Mouse (Mus musculus) spleen, adult 2 months (tissue): ENCODE results near the gene Pde4c. TPM values are rescaled to one million over a fixed set of nuclear protein-coding genes. Genes with fewer than 3 reads are reported as not detected.
A peak's percentile ranks its signal among the peaks of the same experiment; 100 is the strongest.

Experiments used
- DNase-seq, 2 experiments: peaks; one replicate each; pipeline versions ENCODE4 v3.0.0 to v3.0.0-alpha.2; 2012 to 2021; ENCODE audit warnings: low spot score in 2 of 2, low read depth in 1 of 2
- H3K27ac ChIP-seq: fragments of 200-500 bp; 2 replicates; pipeline ENCODE4 v1.5.1; 2012; ENCODE audit warnings: low read length, inconsistent platforms; ENCODE audit not compliant: insufficient read depth
- H3K27me3 ChIP-seq: fragments of 200-500 bp; 2 replicates; pipeline ENCODE4 v1.6.1; 2012; ENCODE audit warnings: mild to moderate bottlenecking, moderate library complexity, low read length, inconsistent platforms; ENCODE audit not compliant: control insufficient read depth, insufficient read depth
- H3K36me3 ChIP-seq: fragments of 200-500 bp; 2 replicates; pipeline ENCODE4 v1.6.1; 2012; ENCODE audit warnings: mild to moderate bottlenecking, low read length, inconsistent platforms; ENCODE audit not compliant: control insufficient read depth, insufficient read depth
- H3K4me1 ChIP-seq: fragments of 200-500 bp; 2 replicates; pipeline ENCODE4 v1.6.1; 2011; ENCODE audit warnings: inconsistent platforms; ENCODE audit not compliant: control insufficient read depth, insufficient read depth, insufficient read length
- H3K4me3 ChIP-seq: fragments of 200-500 bp; 2 replicates; pipeline ENCODE4 v1.5.1; 2011; ENCODE audit warnings: mild to moderate bottlenecking, inconsistent platforms; ENCODE audit not compliant: insufficient read depth, insufficient read length; ENCODE audit errors: extremely low read depth
- CTCF ChIP-seq: fragments of 200-500 bp; IDR thresholded peaks from 2 replicates; pipeline ENCODE4 v1.5.1; 2011; ENCODE audit warnings: mild to moderate bottlenecking, inconsistent platforms; ENCODE audit not compliant: insufficient read depth, insufficient read length, insufficient replicate concordance; ENCODE audit errors: extremely low read depth
- POLR2A ChIP-seq: fragments of 200-500 bp; IDR thresholded peaks from 2 replicates; pipeline ENCODE4 v1.6.1; 2011; ENCODE audit warnings: low read depth, low read length, inconsistent platforms
- WGBS: fragments of 180-500 bp; shearing (Covaris S2); methylation state at CpG from one replicate; pipeline ENCODE4 v1.1.7; 2018; 5-methylcytosine and 5-hydroxymethylcytosine counted together
- polyA plus RNA-seq: library from polyadenylated mRNA; depleted of rRNA; stranded (reverse); fragments of >200 nt; gene quantifications from 2 replicates; pipeline ENCODE4 v1.2.3, GENCODE M21; 2012; rRNA removed

Pde4c gene
- polyA plus RNA-seq = 2.8 and 3.6 TPM in 2 replicates

DNA sequence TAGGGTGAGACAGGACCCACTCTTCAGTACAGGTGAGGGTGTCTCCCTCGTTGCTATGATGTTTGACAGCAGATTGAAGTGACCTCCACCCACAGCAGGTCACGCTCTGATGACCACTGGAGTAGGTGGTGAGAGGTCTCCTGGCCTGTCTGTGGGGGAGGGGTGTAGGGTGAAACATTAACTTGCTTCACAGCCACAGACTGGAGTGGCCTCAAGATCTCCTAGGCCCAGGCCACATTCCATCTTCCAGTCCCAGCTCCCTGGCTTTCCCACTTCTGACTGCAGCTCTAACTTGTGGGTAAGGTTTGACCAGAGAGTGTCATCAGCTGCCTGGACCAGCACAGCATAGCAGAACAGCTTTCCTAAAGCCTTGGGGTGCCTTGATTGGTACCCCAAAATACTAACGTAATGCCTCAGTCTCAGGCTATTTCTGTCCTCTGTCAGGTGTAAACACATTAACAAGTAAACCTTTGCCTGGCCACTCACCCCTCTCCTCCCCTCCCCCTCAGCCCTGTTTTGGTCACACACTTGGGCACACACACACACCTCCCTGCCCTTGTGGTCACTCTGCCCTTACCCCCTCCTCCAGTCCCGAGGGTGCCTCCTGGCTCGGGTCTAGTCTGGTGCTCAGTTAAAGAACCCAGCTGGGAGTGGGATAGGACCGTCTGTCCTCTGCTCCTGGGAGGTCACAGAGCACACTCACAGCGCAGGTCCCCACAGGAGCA is at the start of gene Pde4c:
Gene Pde4c, plus strand, starts transcription at position 235 of the 725 bp plus-strand sequence.
- WGBS = 71% methylated on average over 7 of the region's 7 CpGs

DNA sequence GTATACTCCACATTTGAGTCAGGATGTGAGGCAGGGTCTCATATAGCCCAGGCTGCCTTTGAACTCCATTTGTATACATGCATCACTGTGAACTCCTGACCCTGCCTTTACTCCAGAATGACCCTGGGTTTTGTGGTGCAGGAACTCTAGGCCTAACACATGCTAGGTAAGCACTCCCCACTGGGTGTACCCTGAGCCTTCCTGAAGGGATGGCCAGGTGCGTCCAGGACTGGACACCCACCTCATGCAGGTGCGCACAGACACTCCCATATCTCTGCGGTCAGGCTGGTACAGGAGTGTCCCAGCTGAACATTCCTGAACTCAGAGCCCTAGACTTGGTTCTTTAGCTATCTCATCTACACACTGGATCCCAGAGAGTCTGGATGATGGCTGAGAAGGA is 49.4 kb upstream of the Pde4c start:
- no peaks in the 10 kb centered on the region for H3K27me3 ChIP-seq
- TF ChIP-seq POLR2A (no peak), CTCF (no peak)
- peak overlapping the region; percentile 73; the same call in 1 of the 2 replicates for H3K4me3 ChIP-seq
- WGBS = 80% methylated on average over 3 of the region's 3 CpGs
- peak overlapping the region; percentile 99 for H3K27ac ChIP-seq
- peaks cover 12% of the 10 kb centered on the region for H3K36me3 ChIP-seq
- DNase-seq = no peak
- H3K4me1 ChIP-seq = peaks cover 33% of the 10 kb centered on the region; the same call in 1 of the 2 replicates

More for the DNA sequence above, at the start of gene Pde4c:
- H3K4me3 ChIP-seq = no peak within 1 kb of the TSS
- no peak for DNase-seq
- H3K27me3 ChIP-seq = no peaks in the 10 kb centered on the region
- H3K36me3 ChIP-seq = no peaks in the 10 kb centered on the region
- no peak for TF ChIP-seq POLR2A
- no peak for TF ChIP-seq CTCF
- H3K4me1 ChIP-seq = peaks cover under 1% of the 10 kb centered on the region; the same call in 1 of the 2 replicates
- H3K27ac ChIP-seq = no peak within 1 kb of the TSS

DNA sequence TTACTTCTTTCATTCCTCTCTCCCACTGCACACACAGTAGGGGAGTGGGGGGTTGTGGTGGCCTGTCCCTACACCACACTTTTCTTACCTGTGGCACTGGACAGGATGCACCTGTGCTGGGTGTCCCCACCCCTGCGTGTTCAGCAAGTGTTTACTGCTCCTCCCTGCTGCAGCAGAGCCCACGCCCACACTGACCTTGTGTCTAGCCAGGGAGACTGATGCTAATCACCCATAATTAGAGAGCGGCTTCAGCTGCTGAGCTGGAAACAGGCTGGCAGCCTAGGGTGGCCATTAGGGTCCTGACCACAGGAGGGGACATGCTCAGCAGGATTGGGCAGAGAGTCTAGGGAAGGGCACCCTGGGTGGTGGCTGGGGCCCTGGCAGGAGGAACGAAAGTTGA is 48.8 kb upstream of the Pde4c start:
- Histone ChIP-seq H3K27me3 (no peaks in the 10 kb centered on the region), H3K4me1 (peaks cover 33% of the 10 kb centered on the region; the same call in 1 of the 2 replicates), H3K4me3 (no peak overlapping the region), H3K36me3 (peaks cover 12% of the 10 kb centered on the region), H3K27ac (peak overlapping the region; percentile 99)
- DNase-seq = no peak
- 39% methylated on average over 4 of the region's 4 CpGs for WGBS
- TF ChIP-seq CTCF = no peak
- TF ChIP-seq POLR2A = no peak

DNA sequence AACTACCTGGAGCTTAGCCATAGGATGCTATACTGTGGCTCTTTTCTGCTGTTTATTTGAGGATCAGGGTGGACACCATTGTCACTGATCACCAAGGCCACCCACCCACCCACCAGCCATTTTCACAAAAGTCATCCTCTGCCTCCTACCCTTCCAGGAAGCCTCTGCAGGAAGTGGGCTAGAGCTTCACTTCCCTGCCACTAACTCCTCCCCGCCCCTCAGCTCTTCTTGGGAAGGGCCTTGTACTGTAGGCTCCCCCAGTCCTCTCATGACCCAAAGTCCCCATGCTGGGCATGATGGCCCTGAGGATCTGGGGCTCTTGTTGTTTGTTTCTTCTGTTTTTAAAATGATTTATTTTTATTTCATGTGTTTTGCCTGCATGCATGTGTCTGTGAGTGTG is 48.2 kb upstream of the Pde4c start:
- Histone ChIP-seq H3K36me3 (peaks cover 12% of the 10 kb centered on the region), H3K4me3 (no peak overlapping the region), H3K27ac (peak overlapping the region; percentile 99), H3K27me3 (no peaks in the 10 kb centered on the region), H3K4me1 (peaks cover 33% of the 10 kb centered on the region; the same call in 1 of the 2 replicates)
- WGBS = 18% methylated on average over 1 of the region's 1 CpGs
- DNase-seq = peak in 1 of 2 experiments; percentile 45
- TF ChIP-seq POLR2A (no peak), CTCF (no peak)

DNA sequence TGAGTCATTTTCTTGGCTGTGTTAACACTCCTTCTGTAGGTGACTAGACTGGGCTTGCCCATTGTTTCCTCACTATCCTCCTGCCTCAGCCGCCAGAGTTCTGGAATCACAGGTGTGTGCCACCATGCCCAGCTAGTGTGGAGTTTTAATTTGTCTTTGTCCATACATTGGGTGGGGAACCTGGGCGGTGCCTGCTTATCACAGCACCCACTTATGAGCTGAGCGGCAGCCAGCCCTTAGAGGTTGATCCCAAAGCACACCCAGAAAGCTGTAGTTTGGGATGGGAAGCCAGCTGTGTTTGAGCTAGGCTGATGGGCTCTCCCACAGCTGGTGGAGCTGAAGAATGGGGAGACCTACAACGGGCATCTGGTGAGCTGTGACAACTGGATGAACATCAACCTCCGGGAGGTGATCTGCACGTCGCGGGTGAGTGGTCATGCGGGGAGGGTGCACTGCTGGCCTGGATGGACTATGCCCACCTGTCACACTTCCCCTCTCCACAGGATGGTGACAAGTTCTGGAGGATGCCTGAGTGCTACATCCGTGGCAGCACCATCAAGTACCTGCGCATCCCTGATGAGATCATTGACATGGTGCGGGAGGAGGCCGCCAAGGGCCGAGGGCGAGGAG is 46.0 kb upstream of the Pde4c start:
- no peak for DNase-seq
- H3K4me3 ChIP-seq = no peak overlapping the region
- TF ChIP-seq POLR2A = no peak
- TF ChIP-seq CTCF = no peak
- H3K36me3 ChIP-seq = peaks cover 12% of the 10 kb centered on the region
- H3K27ac ChIP-seq = no peak overlapping the region
- peaks cover 41% of the 10 kb centered on the region for H3K4me1 ChIP-seq
- 75% methylated on average over 15 of the region's 15 CpGs for WGBS
- no peaks in the 10 kb centered on the region for H3K27me3 ChIP-seq

DNA sequence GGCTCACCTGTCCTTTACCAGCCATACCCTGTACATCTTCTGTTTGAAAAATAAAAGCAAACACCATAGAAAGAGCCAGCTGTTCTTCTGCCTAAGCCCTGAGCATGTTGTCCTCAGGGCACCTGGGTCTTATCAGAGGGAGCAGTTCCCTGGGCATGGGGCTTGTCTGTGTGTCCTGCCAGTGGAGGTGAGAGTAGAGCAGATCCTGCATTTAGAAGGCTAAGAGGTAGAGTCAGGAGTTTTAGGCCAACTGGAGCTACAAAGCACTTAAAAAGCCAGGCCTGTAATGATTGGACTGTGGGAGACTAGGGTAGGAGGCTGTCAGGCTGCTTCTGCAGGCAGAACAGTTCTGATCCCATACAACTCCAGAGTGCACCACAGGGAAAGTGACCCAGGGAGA is 44.8 kb upstream of the Pde4c start:
- H3K27me3 ChIP-seq = no peaks in the 10 kb centered on the region
- TF ChIP-seq POLR2A (no peak), CTCF (no peak)
- H3K4me1 ChIP-seq = peaks cover 43% of the 10 kb centered on the region
- DNase-seq = no peak
- H3K36me3 ChIP-seq = peaks cover 12% of the 10 kb centered on the region
- no peak overlapping the region for H3K4me3 ChIP-seq
- H3K27ac ChIP-seq = no peak overlapping the region

DNA sequence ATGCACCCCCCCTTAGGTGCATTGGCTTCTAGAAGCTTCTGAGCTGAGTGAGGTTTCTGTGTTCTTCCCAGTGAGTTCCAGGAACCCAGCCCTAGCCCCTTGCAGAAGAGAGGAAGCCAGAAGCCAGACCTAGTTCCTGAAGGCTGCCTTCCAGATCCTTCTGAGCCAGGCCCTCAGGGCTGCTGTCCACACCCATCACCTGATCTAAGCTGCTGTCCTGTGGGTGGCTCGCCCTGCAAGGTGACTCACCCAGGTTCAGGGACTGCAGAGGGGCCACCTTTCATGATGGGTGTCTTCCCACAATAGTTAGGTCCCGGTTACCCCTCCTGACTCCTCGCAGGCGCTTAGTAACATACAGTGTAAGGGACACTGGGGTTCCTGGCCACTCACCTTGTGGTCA is 44.1 kb upstream of the Pde4c start:
- Histone ChIP-seq H3K27ac (no peak overlapping the region), H3K4me1 (peaks cover 39% of the 10 kb centered on the region), H3K36me3 (peaks cover 12% of the 10 kb centered on the region), H3K27me3 (no peaks in the 10 kb centered on the region), H3K4me3 (no peak overlapping the region)
- DNase-seq = no peak
- TF ChIP-seq CTCF = no peak
- WGBS = 93% methylated on average over 4 of the region's 4 CpGs
